Mouse (Mus musculus) telencephalon, adult 2 months (tissue): ENCODE results near the gene Raet1d.
"Not testable (repeated sequence)": the region's sequence is repeated elsewhere in the genome, so short reads cannot be mapped to it uniquely, and the experiment has no call there.

Source experiments
- DNase-seq: peaks from one replicate; pipeline ENCODE4 v3.0.0-alpha.2; 2011; ENCODE audit warnings: low read depth, low spot score

Gene Raet1d

GRCm38 (mm10) chr10:22360252-22360651 lies at the start of gene Raet1d:
Gene Raet1d, plus strand, starts transcription at chr10:22360552.
- not testable (repeated sequence) for DNase-seq

GRCm38 (mm10) chr10:22322858-22323257 lies 37.5 kb upstream of the Raet1d start:
- DNase-seq, result peak; percentile 64

- not testable (repeated sequence) for DNase-seq
Observed at GRCm38 (mm10) chr10:22345721-22346120, 14.6 kb upstream of the Raet1d start.

- DNase-seq, result not testable (repeated sequence)
Observed at GRCm38 (mm10) chr10:22353548-22354195, 6.7 kb upstream of the Raet1d start.

GRCm38 (mm10) chr10:22354196-22354574 lies 6.2 kb upstream of the Raet1d start:
- not testable (repeated sequence) for DNase-seq

GRCm38 (mm10) chr10:22357373-22357772 lies 3.0 kb upstream of the Raet1d start:
- not testable (repeated sequence) for DNase-seq

- not testable (repeated sequence) for DNase-seq
Observed at GRCm38 (mm10) chr10:22360957-22361356, 605 bp downstream of the Raet1d start.

- not testable (repeated sequence) for DNase-seq
Observed at GRCm38 (mm10) chr10:22361415-22362352, 1.3 kb downstream of the Raet1d start.

GRCm38 (mm10) chr10:22362466-22362865 lies 2.1 kb downstream of the Raet1d start:
- not testable (repeated sequence) for DNase-seq

GRCm38 (mm10) chr10:22364915-22365314 lies 4.6 kb downstream of the Raet1d start:
- DNase-seq, result not testable (repeated sequence)

- not testable (repeated sequence) for DNase-seq
Observed at GRCm38 (mm10) chr10:22381226-22381625, 20.9 kb downstream of the Raet1d start.

GRCm38 (mm10) chr10:22390146-22390545 lies 29.8 kb downstream of the Raet1d start:
- DNase-seq, result not testable (repeated sequence)

- DNase-seq, result not testable (repeated sequence)
Observed at GRCm38 (mm10) chr10:22391616-22392015, 31.3 kb downstream of the Raet1d start.

GRCm38 (mm10) chr10:22393028-22393824 lies 32.9 kb downstream of the Raet1d start:
- DNase-seq, result not testable (repeated sequence)

GRCm38 (mm10) chr10:22396680-22397079 lies 36.3 kb downstream of the Raet1d start:
- DNase-seq, result not testable (repeated sequence)

- peak; percentile 0 for DNase-seq
Observed at GRCm38 (mm10) chr10:22402225-22402917, 42.0 kb downstream of the Raet1d start.

GRCm38 (mm10) chr10:22413702-22414494 lies 53.5 kb downstream of the Raet1d start:
- DNase-seq, result peak; percentile 8
